Comparison of ENCODE assay signal across 8 mouse cellular contexts in the genomic region with DNA sequence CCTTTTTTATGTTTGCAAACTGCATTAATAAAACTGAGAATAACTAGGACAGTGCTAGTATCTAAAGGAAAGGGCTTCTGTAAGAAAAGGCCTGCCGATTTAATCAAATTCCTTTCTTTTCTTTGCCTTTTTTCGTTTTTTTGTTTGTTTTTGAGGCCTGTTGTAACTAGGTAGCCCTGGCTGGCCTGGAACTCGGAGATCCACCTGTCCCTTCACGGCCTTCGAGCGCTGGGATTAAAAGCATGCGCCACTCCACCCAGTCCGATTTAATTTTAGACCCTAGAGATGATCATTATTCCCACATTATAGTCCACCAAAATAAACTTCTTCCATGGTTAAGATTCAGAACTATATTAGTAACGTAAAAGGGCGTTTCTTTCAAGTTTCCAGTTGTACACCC. TPM values are rescaled to one million over a fixed set of nuclear protein-coding genes. Genes with fewer than 3 reads are reported as not detected.
DNase-seq lines count a peak whose midpoint lies in the region; ATAC-seq and TF ChIP-seq lines count a peak whose summit lies in the region.

No protein-coding gene starts in this region.

- no peak for ATAC-seq in lung, embryonic 14.5 days (ENCODE audit: insufficient read depth)
- no peak for ATAC-seq in embryonic facial prominence, embryonic 15.5 days (ENCODE audit: insufficient number of reproducible peaks, low FRiP score, low TSS enrichment, low read depth)
- ATAC-seq in intestine, embryonic 16.5 days: no peak

- H3K27ac ChIP-seq in lung, embryonic 14.5 days (ENCODE audit: low read depth): peak overlapping the region; percentile 93
- peak overlapping the region; percentile 95 for H3K27ac ChIP-seq in embryonic facial prominence, embryonic 15.5 days (replicated peaks)
- H3K27ac ChIP-seq in intestine, embryonic 16.5 days (ENCODE audit: low read length): peak overlapping the region; percentile 91
- peak overlapping the region; percentile 84 for H3K27ac ChIP-seq in macrophage

- no peak for TF ChIP-seq CTCF in lung, embryonic 14.5 days (IDR thresholded peaks at IDR 0.05; ENCODE audit: low read depth)

- no peaks in the 10 kb centered on the region for H3K4me1 ChIP-seq in lung, embryonic 14.5 days (ENCODE audit: insufficient read depth)
- H3K4me1 ChIP-seq in embryonic facial prominence, embryonic 15.5 days: peaks cover 7% of the 10 kb centered on the region
- H3K4me1 ChIP-seq in intestine, embryonic 16.5 days (ENCODE audit: control insufficient read depth, insufficient read depth, low read length): peaks cover 3% of the 10 kb centered on the region; the same call in 1 of the 2 replicates

- H3K36me3 ChIP-seq in lung, embryonic 14.5 days (ENCODE audit: insufficient read depth): peaks cover 11% of the 10 kb centered on the region; the same call in 1 of the 2 replicates
- no peaks in the 10 kb centered on the region for H3K36me3 ChIP-seq in embryonic facial prominence, embryonic 15.5 days
- H3K36me3 ChIP-seq in intestine, embryonic 16.5 days (ENCODE audit: control insufficient read depth, insufficient read depth, low read length): no peaks in the 10 kb centered on the region
- H3K36me3 ChIP-seq in macrophage (ENCODE audit: inconsistent target): no peaks in the 10 kb centered on the region

- H3K27me3 ChIP-seq in lung, embryonic 14.5 days (ENCODE audit: insufficient read depth, low read length): no peaks in the 10 kb centered on the region
- H3K27me3 ChIP-seq in embryonic facial prominence, embryonic 15.5 days: no peaks in the 10 kb centered on the region
- no peaks in the 10 kb centered on the region for H3K27me3 ChIP-seq in intestine, embryonic 16.5 days (replicated peaks; ENCODE audit: control insufficient read depth, insufficient read depth, low read length)

- H3K79me2 ChIP-seq in macrophage (ENCODE audit: inconsistent target): peaks cover 34% of the 10 kb centered on the region

- DNase-seq in lung, embryonic 14.5 days: no peak
- no peak for DNase-seq in lung, postnatal 25 days (ENCODE audit: low spot score)
- no peak for DNase-seq in natural killer cell, adult 2 months (ENCODE audit: low spot score in 2 of 2)
- no peak for DNase-seq in adrenal gland, adult 8-10 months
- no peak for DNase-seq in retina, postnatal 1 day

- no peaks in the 10 kb centered on the region for H3K9me3 ChIP-seq in lung, embryonic 14.5 days (ENCODE audit: low read depth, low read length)
- no peaks in the 10 kb centered on the region for H3K9me3 ChIP-seq in embryonic facial prominence, embryonic 15.5 days (replicated peaks)
- H3K9me3 ChIP-seq in intestine, embryonic 16.5 days (ENCODE audit: control insufficient read depth, low read length): no peaks in the 10 kb centered on the region

- H3K9ac ChIP-seq in lung, embryonic 14.5 days: peak overlapping the region; percentile 61
- H3K9ac ChIP-seq in embryonic facial prominence, embryonic 15.5 days: peak overlapping the region; percentile 40; the same call in 1 of the 2 replicates
- peak overlapping the region; percentile 69 for H3K9ac ChIP-seq in intestine, embryonic 16.5 days (ENCODE audit: low read depth, low read length)

- H3K4me2 ChIP-seq in lung, embryonic 14.5 days: peak overlapping the region; percentile 62
- peak overlapping the region; percentile 42 for H3K4me2 ChIP-seq in embryonic facial prominence, embryonic 15.5 days (replicated peaks)
- peak overlapping the region; percentile 45 for H3K4me2 ChIP-seq in intestine, embryonic 16.5 days (ENCODE audit: low read depth, low read length)

- peak overlapping the region; percentile 57 for H3K4me3 ChIP-seq in lung, embryonic 14.5 days (ENCODE audit: low read depth, low read length)
- H3K4me3 ChIP-seq in embryonic facial prominence, embryonic 15.5 days (replicated peaks): peak overlapping the region; percentile 50
- H3K4me3 ChIP-seq in intestine, embryonic 16.5 days (ENCODE audit: low read length): peak overlapping the region; percentile 49
- peak overlapping the region; percentile 26 for H3K4me3 ChIP-seq in macrophage (ENCODE audit: inconsistent target)

- WGBS in lung, embryonic 14.5 days: 17% methylated on average over 10 of the region's 10 CpGs
- WGBS in embryonic facial prominence, embryonic 15.5 days: 21% methylated on average over 10 of the region's 10 CpGs
- 21% methylated on average over 10 of the region's 10 CpGs for WGBS in intestine, embryonic 16.5 days
- WGBS in macrophage (ENCODE audit: missing documents): 27% methylated on average over 9 of the region's 10 CpGs

RNA-seq across cellular contexts. Expression of gene Morf4l2, which starts 1.2 kb away (rescaled TPM):
- polyA plus RNA-seq in lung, embryonic 14.5 days (2014; fragmentation: Nextera tagmentation; extraction: Ambion mirVana): 572 and 614 TPM in 2 replicates
- 552 and 560 TPM in 2 replicates for polyA plus RNA-seq in embryonic facial prominence, embryonic 15.5 days (2015; fragmentation: Nextera tagmentation; extraction: Ambion mirVana)
- 417 and 440 TPM in 2 replicates for polyA plus RNA-seq in intestine, embryonic 16.5 days (2015; fragmentation: Nextera tagmentation; extraction: Ambion mirVana)
- 100 to 1,000 TPM; 169 to 473 (median 283) TPM for total RNA-seq in macrophage (2018; cell fraction: chromatin; rRNA removed)
- total RNA-seq in macrophage (2018; cell fraction: cytosol; rRNA removed): 100 to 1,000 TPM; 168 to 303 (median 214) TPM
- total RNA-seq in macrophage (2018; cell fraction: nucleus; rRNA removed): 100 to 1,000 TPM; 245 to 429 (median 362) TPM
- 146 to 528 TPM (median 198 TPM) in 3 replicates for polyA plus RNA-seq in macrophage (2018)
- total RNA-seq in adrenal gland, adult 8-10 months (2022): 100 to 1,000 TPM; 290 to 312 (median 296) TPM

RNA-seq across cellular contexts. Expression of gene Tceal1, which starts 34.5 kb away (rescaled TPM):
- 10.3 and 10.4 TPM in 2 replicates for polyA plus RNA-seq in lung, embryonic 14.5 days (2014; fragmentation: Nextera tagmentation; extraction: Ambion mirVana)
- polyA plus RNA-seq in embryonic facial prominence, embryonic 15.5 days (2015; fragmentation: Nextera tagmentation; extraction: Ambion mirVana): 13.8 and 14.9 TPM in 2 replicates
- 5.8 and 6.5 TPM in 2 replicates for polyA plus RNA-seq in intestine, embryonic 16.5 days (2015; fragmentation: Nextera tagmentation; extraction: Ambion mirVana)
- total RNA-seq in macrophage (2018; cell fraction: chromatin; rRNA removed): under 1 TPM in 4 of 26 experiments, not detected in 22; 0.21 to 0.53 (median 0.40) TPM
- 1 to 10 TPM in 9 of 26 experiments, under 1 TPM in 17; 0.18 to 1.4 (median 0.61) TPM for total RNA-seq in macrophage (2018; cell fraction: cytosol; rRNA removed)
- under 1 TPM in 12 of 26 experiments, not detected in 14; 0.20 to 0.69 (median 0.32) TPM for total RNA-seq in macrophage (2018; cell fraction: nucleus; rRNA removed)
- 1.1 to 1.3 TPM (median 1.2 TPM) in 3 replicates for polyA plus RNA-seq in macrophage (2018)
- 10 to 100 TPM in 2 of 4 experiments, 1 to 10 TPM in 2; 9.2 to 13.4 (median 11.3) TPM for total RNA-seq in adrenal gland, adult 8-10 months (2022)

RNA-seq across cellular contexts. Expression of gene Glra4, which starts 37.7 kb away (rescaled TPM):
- 0.13 TPM in 1 of 2 replicates, not detected in the other for polyA plus RNA-seq in lung, embryonic 14.5 days (2014; fragmentation: Nextera tagmentation; extraction: Ambion mirVana)
- polyA plus RNA-seq in embryonic facial prominence, embryonic 15.5 days (2015; fragmentation: Nextera tagmentation; extraction: Ambion mirVana): 0.08 and 0.11 TPM in 2 replicates
- polyA plus RNA-seq in intestine, embryonic 16.5 days (2015; fragmentation: Nextera tagmentation; extraction: Ambion mirVana): not detected in 2 replicates
- not detected for total RNA-seq in macrophage (2018; cell fraction: chromatin; rRNA removed)
- total RNA-seq in macrophage (2018; cell fraction: cytosol; rRNA removed): not detected
- not detected for total RNA-seq in macrophage (2018; cell fraction: nucleus; rRNA removed)
- polyA plus RNA-seq in macrophage (2018): not detected in 3 replicates
- under 1 TPM in 1 of 4 experiments, not detected in 3; 0.18 TPM for total RNA-seq in adrenal gland, adult 8-10 months (2022)
